Mouse (Mus musculus): ENCODE measurements around the gene Itpa. TPM values are rescaled to one million over a fixed set of nuclear protein-coding genes. Genes with fewer than 3 reads are reported as not detected.
"Not testable (repeated sequence)": the region's sequence is repeated elsewhere in the genome, so short reads cannot be mapped to it uniquely, and the experiment has no call there.

The Itpa gene
- polyA plus RNA-seq, 1 experiment from 2014 or later, result 90.4 TPM

- not testable (repeated sequence) for H3K9me3 ChIP-seq (ENCODE audit: control insufficient read depth, low read length); H3K9ac ChIP-seq (ENCODE audit: low read depth, low read length); H3K4me1 ChIP-seq (ENCODE audit: control insufficient read depth, insufficient read depth, low read length); H3K27ac ChIP-seq (replicated peaks; ENCODE audit: low read depth, low read length); DNase-seq (ENCODE audit: low spot score); H3K4me2 ChIP-seq (ENCODE audit: low read depth, low read length); H3K4me3 ChIP-seq (ENCODE audit: low read depth, low read length); H3K27me3 ChIP-seq (replicated peaks; ENCODE audit: control insufficient read depth, insufficient read depth, low read length); ATAC-seq (ENCODE audit: low read depth)
- 78% methylated on average over 6 of the region's 6 CpGs for WGBS
- peaks cover 29% of the 10 kb centered on the region for H3K36me3 ChIP-seq (ENCODE audit: control insufficient read depth, insufficient read depth, low read length)
Observed at GRCm38 (mm10) chr2:130649028-130649427, 18.4 kb upstream of the Itpa start.

DNA sequence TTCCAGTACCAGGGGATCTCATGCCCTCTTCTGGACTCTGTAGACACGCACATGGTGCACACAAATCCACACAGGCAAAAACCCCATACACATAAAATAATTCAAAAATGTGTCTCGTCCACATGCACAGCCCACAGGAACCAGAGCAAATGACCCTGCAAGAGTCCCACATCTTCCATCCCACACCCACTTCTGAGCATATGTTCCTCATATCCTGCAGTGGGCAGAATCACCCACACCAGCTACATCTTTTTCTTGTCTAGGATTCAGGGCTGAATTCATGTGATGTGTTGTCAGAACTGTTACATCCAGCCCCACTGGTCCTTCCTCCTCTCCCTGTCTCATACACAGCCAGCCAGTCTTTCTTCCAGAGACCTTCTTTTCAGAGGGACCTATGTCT is 14.1 kb upstream of the Itpa start:
- Histone ChIP-seq H3K4me2 (ENCODE audit: low read depth, low read length) (no peak overlapping the region), H3K9ac (ENCODE audit: low read depth, low read length) (no peak overlapping the region), H3K27ac (replicated peaks; ENCODE audit: low read depth, low read length) (no peak overlapping the region), H3K4me1 (ENCODE audit: control insufficient read depth, insufficient read depth, low read length) (no peaks in the 10 kb centered on the region), H3K36me3 (ENCODE audit: control insufficient read depth, insufficient read depth, low read length) (peaks cover 72% of the 10 kb centered on the region), H3K4me3 (ENCODE audit: low read depth, low read length) (no peak overlapping the region), H3K27me3 (replicated peaks; ENCODE audit: control insufficient read depth, insufficient read depth, low read length) (no peaks in the 10 kb centered on the region), H3K9me3 (ENCODE audit: control insufficient read depth, low read length) (no peaks in the 10 kb centered on the region)
- ATAC-seq (ENCODE audit: low read depth) (no peak), DNase-seq (ENCODE audit: low spot score) (no peak)
- WGBS, result 87% methylated on average over 2 of the region's 2 CpGs

GRCm38 (mm10) chr2:130653760-130654159 is 13.7 kb upstream of the Itpa start:
- H3K4me3 ChIP-seq (ENCODE audit: low read depth, low read length), result no peak overlapping the region
- no peak for ATAC-seq (ENCODE audit: low read depth)
- no peak for DNase-seq (ENCODE audit: low spot score)
- no peak overlapping the region for H3K4me2 ChIP-seq (ENCODE audit: low read depth, low read length)
- H3K36me3 ChIP-seq (ENCODE audit: control insufficient read depth, insufficient read depth, low read length), result peaks cover 76% of the 10 kb centered on the region
- no peaks in the 10 kb centered on the region for H3K9me3 ChIP-seq (ENCODE audit: control insufficient read depth, low read length)
- H3K27ac ChIP-seq (replicated peaks; ENCODE audit: low read depth, low read length), result no peak overlapping the region
- H3K4me1 ChIP-seq (ENCODE audit: control insufficient read depth, insufficient read depth, low read length), result no peaks in the 10 kb centered on the region
- H3K27me3 ChIP-seq (replicated peaks; ENCODE audit: control insufficient read depth, insufficient read depth, low read length), result no peaks in the 10 kb centered on the region
- H3K9ac ChIP-seq (ENCODE audit: low read depth, low read length), result no peak overlapping the region
- WGBS, result 95% methylated on average over 1 of the region's 1 CpGs

DNA sequence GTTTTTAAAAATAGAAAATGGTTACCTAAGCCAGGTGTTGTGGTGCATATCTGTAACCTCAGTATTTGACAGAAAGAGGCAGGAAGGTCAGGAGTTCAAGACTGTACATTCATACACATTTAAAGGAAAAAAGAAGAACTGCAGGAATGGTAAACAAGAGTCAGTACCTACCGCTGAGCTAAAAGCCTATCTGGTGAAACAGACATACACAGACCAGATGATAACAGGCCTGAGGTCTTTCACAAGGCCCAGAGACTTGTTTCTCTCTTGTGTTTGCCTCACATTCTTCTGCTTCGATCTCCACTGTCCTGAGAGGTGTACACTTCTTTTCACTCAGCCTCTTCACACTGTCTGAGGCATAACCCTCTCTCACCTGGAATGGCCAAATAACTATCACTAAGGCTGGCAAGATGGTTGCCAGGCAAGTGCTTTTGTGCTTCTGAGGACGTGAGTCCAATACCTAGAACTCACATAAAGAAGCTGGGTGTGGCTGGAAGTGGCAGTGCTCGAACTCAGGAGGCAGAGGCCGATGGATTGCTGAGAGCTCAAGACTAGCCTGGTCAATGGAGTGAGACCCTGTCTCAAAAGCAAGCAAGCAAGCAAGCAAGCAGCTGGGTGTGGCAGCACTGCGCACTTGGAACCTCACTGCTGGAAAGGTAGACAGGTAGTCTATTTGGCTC is 11.6 kb upstream of the Itpa start:
- H3K4me1 ChIP-seq (ENCODE audit: control insufficient read depth, insufficient read depth, low read length), result no peaks in the 10 kb centered on the region
- WGBS, result 91% methylated on average over 6 of the region's 6 CpGs
- no peak overlapping the region for H3K4me2 ChIP-seq (ENCODE audit: low read depth, low read length)
- peaks cover 97% of the 10 kb centered on the region for H3K36me3 ChIP-seq (ENCODE audit: control insufficient read depth, insufficient read depth, low read length)
- no peak overlapping the region for H3K9ac ChIP-seq (ENCODE audit: low read depth, low read length)
- no peak for ATAC-seq (ENCODE audit: low read depth)
- no peak for DNase-seq (ENCODE audit: low spot score)
- H3K4me3 ChIP-seq (ENCODE audit: low read depth, low read length), result no peak overlapping the region
- H3K9me3 ChIP-seq (ENCODE audit: control insufficient read depth, low read length), result no peaks in the 10 kb centered on the region
- H3K27me3 ChIP-seq (replicated peaks; ENCODE audit: control insufficient read depth, insufficient read depth, low read length), result no peaks in the 10 kb centered on the region
- no peak overlapping the region for H3K27ac ChIP-seq (replicated peaks; ENCODE audit: low read depth, low read length)

GRCm38 (mm10) chr2:130656536-130656935 is 10.9 kb upstream of the Itpa start:
- H3K4me3 ChIP-seq (ENCODE audit: low read depth, low read length), result no peak overlapping the region
- peaks cover 100% of the 10 kb centered on the region for H3K36me3 ChIP-seq (ENCODE audit: control insufficient read depth, insufficient read depth, low read length)
- ATAC-seq (ENCODE audit: low read depth) (no peak), DNase-seq (ENCODE audit: low spot score) (no peak)
- H3K4me1 ChIP-seq (ENCODE audit: control insufficient read depth, insufficient read depth, low read length), result no peaks in the 10 kb centered on the region
- H3K9ac ChIP-seq (ENCODE audit: low read depth, low read length), result no peak overlapping the region
- no peaks in the 10 kb centered on the region for H3K27me3 ChIP-seq (replicated peaks; ENCODE audit: control insufficient read depth, insufficient read depth, low read length)
- no peak overlapping the region for H3K27ac ChIP-seq (replicated peaks; ENCODE audit: low read depth, low read length)
- no peak overlapping the region for H3K4me2 ChIP-seq (ENCODE audit: low read depth, low read length)
- H3K9me3 ChIP-seq (ENCODE audit: control insufficient read depth, low read length), result no peaks in the 10 kb centered on the region
- 89% methylated on average over 9 of the region's 9 CpGs for WGBS

DNA sequence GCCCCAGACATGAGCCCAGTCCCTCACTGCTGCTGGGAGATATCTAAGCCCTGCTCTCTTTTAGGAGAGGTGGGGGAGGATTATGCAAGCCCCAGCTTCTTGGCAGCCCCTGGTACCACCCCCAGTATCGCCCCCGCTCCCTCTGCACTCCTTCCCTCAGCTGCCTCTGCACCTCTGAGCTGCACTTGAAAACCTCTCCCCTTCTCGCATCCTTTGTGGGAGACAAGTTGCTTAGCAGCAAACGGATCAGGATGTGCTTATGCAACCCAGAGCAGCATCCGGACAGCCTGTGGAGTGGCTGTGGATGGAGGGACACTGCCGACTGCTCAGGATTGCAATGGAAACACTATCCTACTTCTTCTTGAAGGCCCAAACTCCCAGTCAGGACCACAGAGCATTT is 9.9 kb upstream of the Itpa start:
- WGBS, result 82% methylated on average over 6 of the region's 6 CpGs

DNA sequence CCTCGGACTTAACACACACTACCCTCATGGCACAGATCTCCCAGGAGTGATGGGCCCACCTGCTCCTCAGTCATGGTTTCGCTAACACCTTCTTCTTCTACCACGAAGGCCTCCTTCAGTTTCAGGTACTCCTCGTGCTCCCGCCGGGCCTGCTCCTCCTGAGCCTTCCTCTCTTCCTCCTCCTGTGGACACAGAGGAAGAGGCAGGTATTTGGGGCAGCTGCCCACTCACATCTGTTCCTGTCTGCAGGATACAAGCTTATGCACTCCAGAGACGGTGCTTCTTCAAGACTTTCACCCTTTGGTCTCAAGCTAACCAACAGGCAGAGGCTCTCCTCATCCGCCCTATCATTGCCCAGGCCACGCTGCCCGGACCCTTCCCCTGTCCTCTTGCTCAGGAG is 8.9 kb upstream of the Itpa start:
- no peak overlapping the region for H3K4me3 ChIP-seq (ENCODE audit: low read depth, low read length)
- H3K36me3 ChIP-seq (ENCODE audit: control insufficient read depth, insufficient read depth, low read length), result peaks cover 96% of the 10 kb centered on the region
- H3K9me3 ChIP-seq (ENCODE audit: control insufficient read depth, low read length), result no peaks in the 10 kb centered on the region
- H3K4me2 ChIP-seq (ENCODE audit: low read depth, low read length), result no peak overlapping the region
- ATAC-seq (ENCODE audit: low read depth), result no peak
- H3K4me1 ChIP-seq (ENCODE audit: control insufficient read depth, insufficient read depth, low read length), result peaks cover 6% of the 10 kb centered on the region
- no peak overlapping the region for H3K9ac ChIP-seq (ENCODE audit: low read depth, low read length)
- DNase-seq (ENCODE audit: low spot score), result no peak
- H3K27ac ChIP-seq (replicated peaks; ENCODE audit: low read depth, low read length), result no peak overlapping the region
- 97% methylated on average over 10 of the region's 10 CpGs for WGBS
- no peaks in the 10 kb centered on the region for H3K27me3 ChIP-seq (replicated peaks; ENCODE audit: control insufficient read depth, insufficient read depth, low read length)

More for the DNA sequence above, 9.9 kb upstream of the Itpa start:
- peaks cover 100% of the 10 kb centered on the region for H3K36me3 ChIP-seq (ENCODE audit: control insufficient read depth, insufficient read depth, low read length)
- no peaks in the 10 kb centered on the region for H3K4me1 ChIP-seq (ENCODE audit: control insufficient read depth, insufficient read depth, low read length)
- no peaks in the 10 kb centered on the region for H3K27me3 ChIP-seq (replicated peaks; ENCODE audit: control insufficient read depth, insufficient read depth, low read length)
- H3K27ac ChIP-seq (replicated peaks; ENCODE audit: low read depth, low read length), result no peak overlapping the region
- H3K4me3 ChIP-seq (ENCODE audit: low read depth, low read length), result no peak overlapping the region
- H3K4me2 ChIP-seq (ENCODE audit: low read depth, low read length), result no peak overlapping the region
- no peak for ATAC-seq (ENCODE audit: low read depth)
- DNase-seq (ENCODE audit: low spot score), result no peak
- no peak overlapping the region for H3K9ac ChIP-seq (ENCODE audit: low read depth, low read length)
- H3K9me3 ChIP-seq (ENCODE audit: control insufficient read depth, low read length), result no peaks in the 10 kb centered on the region

GRCm38 (mm10) chr2:130663342-130663741 is 4.1 kb upstream of the Itpa start:
- peaks cover 13% of the 10 kb centered on the region for H3K4me1 ChIP-seq (ENCODE audit: control insufficient read depth, insufficient read depth, low read length)
- no peak for ATAC-seq (ENCODE audit: low read depth)
- peak overlapping the region; percentile 71 for H3K4me2 ChIP-seq (ENCODE audit: low read depth, low read length)
- H3K27me3 ChIP-seq (replicated peaks; ENCODE audit: control insufficient read depth, insufficient read depth, low read length), result no peaks in the 10 kb centered on the region
- WGBS, result 84% methylated on average over 11 of the region's 11 CpGs
- DNase-seq (ENCODE audit: low spot score), result no peak
- H3K4me3 ChIP-seq (ENCODE audit: low read depth, low read length), result peak overlapping the region; percentile 60
- peaks cover 48% of the 10 kb centered on the region for H3K36me3 ChIP-seq (ENCODE audit: control insufficient read depth, insufficient read depth, low read length)
- H3K9me3 ChIP-seq (ENCODE audit: control insufficient read depth, low read length), result no peaks in the 10 kb centered on the region
- peak overlapping the region; percentile 99; the same call in 1 of the 2 replicates for H3K27ac ChIP-seq (replicated peaks; ENCODE audit: low read depth, low read length)
- H3K9ac ChIP-seq (ENCODE audit: low read depth, low read length), result peak overlapping the region; percentile 92

- 0% methylated on average over 25 of the region's 40 CpGs for WGBS
- peaks cover 40% of the 10 kb centered on the region for H3K36me3 ChIP-seq (ENCODE audit: control insufficient read depth, insufficient read depth, low read length)
- no peaks in the 10 kb centered on the region for H3K9me3 ChIP-seq (ENCODE audit: control insufficient read depth, low read length)
- H3K27me3 ChIP-seq (replicated peaks; ENCODE audit: control insufficient read depth, insufficient read depth, low read length), result no peaks in the 10 kb centered on the region
- H3K27ac ChIP-seq (replicated peaks; ENCODE audit: low read depth, low read length), result peak within 1 kb of the TSS; percentile 99
- H3K9ac ChIP-seq (ENCODE audit: low read depth, low read length), result peak within 1 kb of the TSS; percentile 92
- ATAC-seq (ENCODE audit: low read depth) (peak; percentile 98), DNase-seq (ENCODE audit: low spot score) (peak; percentile 98)
- peaks cover 15% of the 10 kb centered on the region for H3K4me1 ChIP-seq (ENCODE audit: control insufficient read depth, insufficient read depth, low read length)
- peak within 1 kb of the TSS; percentile 60 for H3K4me3 ChIP-seq (ENCODE audit: low read depth, low read length)
- peak within 1 kb of the TSS; percentile 71 for H3K4me2 ChIP-seq (ENCODE audit: low read depth, low read length)
Observed at GRCm38 (mm10) chr2:130664102-130664701, 3.2 kb upstream of the Itpa start, which contains the start of gene Ddrgk1. TSS of gene Ddrgk1 (minus strand) at chr2:130664659.

All from embryonic facial prominence, embryonic 14.5 days (tissue).